Mouse (Mus musculus) kidney, embryonic 14.5 days (tissue): ENCODE measurements around the gene Surf1. TPM values are rescaled to one million over a fixed set of nuclear protein-coding genes. Genes with fewer than 3 reads are reported as not detected.

Source experiments
- ATAC-seq: fragments of 200-750 bp; cut with Nextera tagmentation; 2 replicates; pipeline ENCODE4 v1.8.0; 2017; ENCODE audit warnings: moderate number of reproducible peaks, mild to moderate bottlenecking, moderate TSS enrichment, moderate library complexity; ENCODE audit not compliant: low FRiP score, low TSS enrichment
- H3K27ac ChIP-seq: fragments of 300-500 bp; sonication (generic); 2 replicates; pipeline ENCODE4 v1.5.1; 2014; ENCODE audit warnings: low read depth, mild to moderate bottlenecking, low read length, moderate library complexity, mixed read lengths
- H3K27me3 ChIP-seq: fragments of 300-500 bp; sonication (generic); 2 replicates; pipeline ENCODE4 v1.6.1; 2014; ENCODE audit warnings: mild to moderate bottlenecking, low read length; ENCODE audit not compliant: control insufficient read depth, insufficient read depth
- H3K36me3 ChIP-seq: fragments of 300-500 bp; sonication (generic); 2 replicates; pipeline ENCODE4 v1.6.1; 2014; ENCODE audit warnings: low read length, mixed read lengths; ENCODE audit not compliant: control insufficient read depth, insufficient read depth
- H3K4me1 ChIP-seq: fragments of 300-500 bp; sonication (generic); 2 replicates; pipeline ENCODE4 v1.6.1; 2014; ENCODE audit warnings: low read length, mixed read lengths; ENCODE audit not compliant: control insufficient read depth, insufficient read depth
- H3K4me2 ChIP-seq: fragments of 300-500 bp; sonication (generic); replicated peaks from 2 replicates; pipeline ENCODE4 v1.6.1; 2014; ENCODE audit warnings: low read depth, mild to moderate bottlenecking, low read length
- H3K4me3 ChIP-seq: fragments of 300-500 bp; sonication (generic); 2 replicates; pipeline ENCODE4 v1.5.1; 2014; ENCODE audit warnings: mild to moderate bottlenecking, low read length
- H3K9ac ChIP-seq: fragments of 300-500 bp; sonication (generic); 2 replicates; pipeline ENCODE4 v1.6.1; 2014; ENCODE audit warnings: low read depth, mild to moderate bottlenecking, low read length, moderate library complexity
- H3K9me3 ChIP-seq: fragments of 300-500 bp; sonication (generic); 2 replicates; pipeline ENCODE4 v1.6.1; 2016; ENCODE audit warnings: low read length; ENCODE audit not compliant: control insufficient read depth
- WGBS: fragments of 180-500 bp; shearing (Covaris S2); extraction: QIAGEN DNeasy Blood & Tissue Kit; methylation state at CpG from one replicate; pipeline ENCODE4 v1.1.7; 2014; 5-methylcytosine and 5-hydroxymethylcytosine counted together
- polyA plus RNA-seq: library from polyadenylated mRNA; unstranded; fragments of >200 nt; fragmentation: Nextera tagmentation; extraction: Ambion mirVana; gene quantifications from 2 replicates; pipeline ENCODE4 v1.2.1, GENCODE M21; 2014

The Surf1 gene
- polyA plus RNA-seq, 1 experiment from 2014 or later: 48.1 TPM

- Histone ChIP-seq H3K27me3 (no peaks in the 10 kb centered on the region), H3K4me1 (peaks cover 37% of the 10 kb centered on the region), H3K36me3 (peaks cover 37% of the 10 kb centered on the region), H3K27ac (no peak overlapping the region), H3K4me3 (no peak overlapping the region), H3K9me3 (no peaks in the 10 kb centered on the region), H3K4me2 (no peak overlapping the region), H3K9ac (no peak overlapping the region)
- WGBS: 86% methylated on average over 17 of the region's 17 CpGs
- no peak for ATAC-seq
Observed at GRCm38 (mm10) chr2:26913416-26914147, 2.7 kb downstream of the Surf1 start.

GRCm38 (mm10) chr2:26912253-26912770 is 4.0 kb downstream of the Surf1 start:
- Histone ChIP-seq H3K4me1 (peaks cover 30% of the 10 kb centered on the region), H3K9me3 (no peaks in the 10 kb centered on the region)
- ATAC-seq: no peak

GRCm38 (mm10) chr2:26910994-26911765 is 5.2 kb downstream of the Surf1 start:
- H3K36me3 ChIP-seq: peaks cover 50% of the 10 kb centered on the region
- H3K4me2 ChIP-seq: peak overlapping the region; percentile 79
- H3K4me3 ChIP-seq: peak overlapping the region; percentile 87
- no peaks in the 10 kb centered on the region for H3K9me3 ChIP-seq
- peak overlapping the region; percentile 93 for H3K27ac ChIP-seq
- peak overlapping the region; percentile 95 for H3K9ac ChIP-seq
- H3K27me3 ChIP-seq: no peaks in the 10 kb centered on the region
- WGBS: 2% methylated on average over 36 of the region's 37 CpGs
- ATAC-seq: peak; percentile 5; the same call in 1 of the 2 replicates
- peaks cover 24% of the 10 kb centered on the region for H3K4me1 ChIP-seq

More at GRCm38 (mm10) chr2:26912253-26912770, 4.0 kb downstream of the Surf1 start:
- Histone ChIP-seq H3K36me3 (peaks cover 38% of the 10 kb centered on the region), H3K27me3 (no peaks in the 10 kb centered on the region), H3K9ac (peak overlapping the region; percentile 95; the same call in 1 of the 2 replicates), H3K4me3 (peak overlapping the region; percentile 87), H3K4me2 (peak overlapping the region; percentile 79), H3K27ac (no peak overlapping the region)
- WGBS: 61% methylated on average over 5 of the region's 5 CpGs

- WGBS: under 1% methylated on average over 74 of the region's 74 CpGs
- H3K4me1 ChIP-seq: peaks cover 19% of the 10 kb centered on the region
- peak; percentile 91 for ATAC-seq
- H3K9ac ChIP-seq: peak within 1 kb of the TSS; percentile 95
- peak within 1 kb of the TSS; percentile 87 for H3K4me3 ChIP-seq
- no peaks in the 10 kb centered on the region for H3K27me3 ChIP-seq
- H3K9me3 ChIP-seq: no peaks in the 10 kb centered on the region
- H3K4me2 ChIP-seq: peak within 1 kb of the TSS; percentile 79
- peak within 1 kb of the TSS; percentile 93 for H3K27ac ChIP-seq
- H3K36me3 ChIP-seq: peaks cover 58% of the 10 kb centered on the region
Observed at GRCm38 (mm10) chr2:26910124-26910993, 6.0 kb downstream of the Surf1 start, which contains the start of the genes Med22 and Rpl7a. Gene Med22, minus strand, starts transcription at chr2:26910677. Gene Rpl7a, plus strand, starts transcription at chr2:26910764.

- peaks cover 14% of the 10 kb centered on the region for H3K4me1 ChIP-seq
Observed at GRCm38 (mm10) chr2:26909387-26909784, 6.9 kb downstream of the Surf1 start.

GRCm38 (mm10) chr2:26908710-26909386 is 7.5 kb downstream of the Surf1 start:
- H3K36me3 ChIP-seq: peaks cover 60% of the 10 kb centered on the region
- peak overlapping the region; percentile 87 for H3K4me3 ChIP-seq
- no peak for ATAC-seq
- H3K27me3 ChIP-seq: no peaks in the 10 kb centered on the region
- H3K9ac ChIP-seq: peak overlapping the region; percentile 95; the same call in 1 of the 2 replicates
- whole genome bisulfite sequencing: 83% methylated on average over 18 of the region's 18 CpGs
- H3K4me1 ChIP-seq: peaks cover 17% of the 10 kb centered on the region
- no peak overlapping the region for H3K27ac ChIP-seq
- no peaks in the 10 kb centered on the region for H3K9me3 ChIP-seq
- peak overlapping the region; percentile 79 for H3K4me2 ChIP-seq

More at GRCm38 (mm10) chr2:26909387-26909784, 6.9 kb downstream of the Surf1 start:
- no peak for ATAC-seq
- Histone ChIP-seq H3K4me2 (peak overlapping the region; percentile 79), H3K4me3 (peak overlapping the region; percentile 87), H3K27ac (no peak overlapping the region), H3K36me3 (peaks cover 64% of the 10 kb centered on the region), H3K9me3 (no peaks in the 10 kb centered on the region), H3K9ac (peak overlapping the region; percentile 95), H3K27me3 (no peaks in the 10 kb centered on the region)

- H3K27ac ChIP-seq: no peak overlapping the region
- H3K4me1 ChIP-seq: peaks cover 21% of the 10 kb centered on the region
- H3K4me3 ChIP-seq: no peak overlapping the region
- no peaks in the 10 kb centered on the region for H3K27me3 ChIP-seq
- no peak overlapping the region for H3K4me2 ChIP-seq
- H3K36me3 ChIP-seq: peaks cover 42% of the 10 kb centered on the region
- H3K9ac ChIP-seq: no peak overlapping the region
- no peaks in the 10 kb centered on the region for H3K9me3 ChIP-seq
- ATAC-seq: no peak
- 54% methylated on average over 4 of the region's 4 CpGs for WGBS
Observed at GRCm38 (mm10) chr2:26907109-26907508, 9.2 kb downstream of the Surf1 start.

GRCm38 (mm10) chr2:26906431-26906830 is 9.9 kb downstream of the Surf1 start:
- H3K4me1 ChIP-seq: peaks cover 22% of the 10 kb centered on the region
- ATAC-seq: no peak
- no peaks in the 10 kb centered on the region for H3K9me3 ChIP-seq
- H3K4me2 ChIP-seq: no peak overlapping the region
- no peak overlapping the region for H3K27ac ChIP-seq
- H3K36me3 ChIP-seq: peaks cover 36% of the 10 kb centered on the region
- no peaks in the 10 kb centered on the region for H3K27me3 ChIP-seq
- no peak overlapping the region for H3K4me3 ChIP-seq
- H3K9ac ChIP-seq: no peak overlapping the region
- 94% methylated on average over 3 of the region's 3 CpGs for WGBS
